Mouse (Mus musculus) MEL (cell line): ENCODE results near the gene Tha1.

Experiments
- CHD1 ChIP-seq: IDR thresholded peaks from 2 replicates; pipeline ENCODE4 v1.6.1; 2012; ENCODE audit warnings: low read depth, mild to moderate bottlenecking, inconsistent platforms, low read length, improper control_type of control experiment
- CTCF ChIP-seq, 3 experiments: IDR thresholded peaks in 2 of 3; conservative IDR thresholded peaks in 1 of 3; 2 replicates each; pipeline ENCODE4 v1.5.1; 2011 to 2012; ENCODE audit warnings: low read length in 3 of 3, low read depth in 2 of 3, mild to moderate bottlenecking in 2 of 3, improper control_type of control experiment in 1 of 3, inconsistent platforms in 1 of 3, mixed read lengths in 1 of 3, moderate library complexity in 1 of 3; ENCODE audit not compliant: control insufficient read depth in 1 of 3, insufficient read depth in 1 of 3, poor library complexity in 1 of 3, severe bottlenecking in 1 of 3
- ELF1 ChIP-seq: IDR thresholded peaks from 2 replicates; pipeline ENCODE4 v1.6.1; 2014; ENCODE audit warnings: low read depth, mild to moderate bottlenecking, inconsistent platforms, low read length, improper control_type of control experiment, moderate library complexity
- EP300 ChIP-seq, 2 experiments: IDR thresholded peaks; 2 replicates each; pipeline ENCODE4 v1.6.1; 2011; ENCODE audit warnings: improper control_type of control experiment in 2 of 2, low read length in 2 of 2, low read depth in 1 of 2, mild to moderate bottlenecking in 1 of 2
- MAX ChIP-seq: IDR thresholded peaks from 2 replicates; pipeline ENCODE4 v1.6.1; 2011; ENCODE audit warnings: low read length, improper control_type of control experiment
- MAZ ChIP-seq: IDR thresholded peaks from 2 replicates; pipeline ENCODE4 v1.6.1; 2012; ENCODE audit warnings: low read depth, mild to moderate bottlenecking, inconsistent platforms, low read length, improper control_type of control experiment
- NELFE ChIP-seq: IDR thresholded peaks from 2 replicates; pipeline ENCODE4 v1.6.1; 2011; ENCODE audit warnings: low read depth, low read length, improper control_type of control experiment
- POLR2A ChIP-seq, 2 experiments: IDR thresholded peaks; 2 replicates each; pipeline ENCODE4 v1.6.1; 2011 to 2012; ENCODE audit warnings: low read length in 2 of 2, mild to moderate bottlenecking in 2 of 2, control low read depth in 1 of 2, improper control_type of control experiment in 1 of 2, low read depth in 1 of 2, moderate library complexity in 1 of 2; ENCODE audit not compliant: control insufficient read depth in 1 of 2, insufficient read depth in 1 of 2, poor library complexity in 1 of 2
- ZC3H11A ChIP-seq: IDR thresholded peaks from 2 replicates; pipeline ENCODE4 v1.6.1; 2012; ENCODE audit warnings: low read depth, mild to moderate bottlenecking, inconsistent platforms, low read length, improper control_type of control experiment

GRCm38 (mm10) chr11:117858392-117858791 lies 14.9 kb downstream of the Tha1 start:
- TF ChIP-seq EP300 (IDR thresholded peaks at IDR 0.05; ENCODE audit: low read depth in 1 of 2, low read length in 2 of 2): no peak
- no peak for TF ChIP-seq ZC3H11A
- TF ChIP-seq CHD1: no peak
- TF ChIP-seq CTCF (IDR thresholded peaks at IDR 0.05 in 2 of 3, conservative IDR thresholded peaks at IDR 0.05 in 1 of 3; ENCODE audit: control insufficient read depth in 1 of 3, insufficient read depth in 1 of 3, low read depth in 2 of 3, low read length in 3 of 3, poor library complexity in 1 of 3, severe bottlenecking in 1 of 3): no peak
- TF ChIP-seq MAX: no peak
- no peak for TF ChIP-seq POLR2A (IDR thresholded peaks at IDR 0.05; ENCODE audit: control insufficient read depth in 1 of 2, insufficient read depth in 1 of 2, low read depth in 1 of 2, low read length in 2 of 2, poor library complexity in 1 of 2)
- no peak for TF ChIP-seq MAZ
- TF ChIP-seq NELFE: no peak
- TF ChIP-seq ELF1: no peak
